Mouse (Mus musculus): ENCODE measurements around the gene Lnpep. TPM values are rescaled to one million over a fixed set of nuclear protein-coding genes. Genes with fewer than 3 reads are reported as not detected.
A peak's percentile ranks its signal among the peaks of the same experiment; 100 is the strongest.

Lnpep gene
- total RNA-seq, 2 experiments from 2014 or later = 98.8 TPM

DNA sequence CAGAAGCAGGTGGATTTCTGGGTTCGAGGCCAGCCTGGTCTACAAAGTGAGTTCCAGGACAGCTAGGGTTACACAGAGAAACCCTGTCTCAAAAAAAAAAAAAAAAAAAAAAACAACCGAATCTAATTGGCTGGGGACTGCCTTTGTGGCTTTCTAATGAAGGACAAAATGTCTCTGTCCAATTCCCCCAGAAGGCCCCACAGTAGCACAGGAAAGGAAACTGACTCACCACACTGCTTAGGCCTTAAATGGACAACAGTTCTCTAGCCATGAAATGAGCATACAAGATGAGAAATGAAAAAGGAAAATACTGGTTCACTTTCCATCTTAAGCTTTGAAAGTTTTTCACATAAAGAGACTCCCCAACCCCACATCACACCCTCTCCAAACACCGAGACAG, 15.3 kb downstream of the Lnpep start:
- no peak for DNase-seq (ENCODE audit: low spot score in 2 of 2)

GRCm38 (mm10) chr17:17608416-17608988, 16.3 kb downstream of the Lnpep start:
- no peak for DNase-seq (ENCODE audit: low spot score in 2 of 2)

GRCm38 (mm10) chr17:17604554-17604953, 20.3 kb downstream of the Lnpep start:
- DNase-seq (ENCODE audit: low spot score in 2 of 2) = no peak

DNA sequence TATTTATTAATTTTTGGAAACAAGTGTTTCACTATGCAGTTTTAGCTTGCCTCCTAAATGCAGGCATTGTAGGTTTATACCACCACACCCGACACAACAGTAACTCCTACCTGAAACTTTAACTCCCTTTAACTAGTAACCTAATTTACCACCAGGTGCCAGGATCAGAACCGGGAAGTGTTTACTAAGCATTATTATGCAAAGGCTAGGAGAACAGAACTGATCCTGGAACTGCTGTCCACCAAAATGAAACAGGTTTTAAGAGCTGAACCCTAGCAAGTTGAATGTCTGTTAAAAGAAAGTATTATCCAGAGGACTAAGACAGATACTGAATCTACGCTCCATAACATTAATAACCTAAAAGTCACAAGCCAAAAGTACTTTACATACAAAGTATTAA, 21.2 kb downstream of the Lnpep start:
- no peak for DNase-seq (ENCODE audit: low spot score in 2 of 2)

DNA sequence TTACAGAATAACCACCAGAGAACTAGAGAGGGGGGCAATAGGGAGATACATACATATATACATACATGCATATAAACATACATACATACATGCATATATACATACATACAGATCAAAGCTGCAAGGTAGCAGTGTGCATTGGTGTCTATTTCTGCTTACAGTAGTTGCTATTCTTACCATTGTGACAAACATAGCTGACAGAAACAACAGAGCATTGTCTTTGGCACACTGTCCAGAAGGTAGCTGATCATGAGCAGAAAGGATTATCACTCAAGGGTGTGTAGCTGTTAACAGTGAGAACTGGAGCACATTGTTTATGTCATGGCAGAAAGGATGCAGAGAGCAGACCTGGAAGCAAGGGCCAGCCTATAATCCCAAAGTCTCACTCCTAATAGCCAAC, 22.1 kb downstream of the Lnpep start:
- no peak for DNase-seq (ENCODE audit: low spot score in 2 of 2)

DNA sequence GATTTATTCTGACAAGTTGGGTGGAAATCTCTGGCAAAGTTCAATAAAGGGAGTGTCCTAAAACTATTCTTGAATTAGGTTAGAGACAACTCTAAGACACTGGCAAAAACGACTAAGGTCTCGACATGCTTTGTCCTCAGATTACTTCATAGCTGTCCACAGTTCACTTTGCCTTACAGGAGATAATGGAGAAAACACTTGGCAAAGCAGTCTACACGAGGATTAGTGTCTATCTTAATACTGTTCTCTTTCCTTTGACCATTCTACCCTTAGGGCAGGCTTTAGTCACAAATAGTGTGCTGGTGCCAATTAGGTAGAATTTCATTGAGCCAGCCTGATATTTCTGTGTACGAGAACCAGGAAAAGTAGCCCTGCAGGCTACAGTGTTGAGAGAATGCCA, 22.5 kb downstream of the Lnpep start:
- no peak for DNase-seq (ENCODE audit: low spot score in 2 of 2)

DNA sequence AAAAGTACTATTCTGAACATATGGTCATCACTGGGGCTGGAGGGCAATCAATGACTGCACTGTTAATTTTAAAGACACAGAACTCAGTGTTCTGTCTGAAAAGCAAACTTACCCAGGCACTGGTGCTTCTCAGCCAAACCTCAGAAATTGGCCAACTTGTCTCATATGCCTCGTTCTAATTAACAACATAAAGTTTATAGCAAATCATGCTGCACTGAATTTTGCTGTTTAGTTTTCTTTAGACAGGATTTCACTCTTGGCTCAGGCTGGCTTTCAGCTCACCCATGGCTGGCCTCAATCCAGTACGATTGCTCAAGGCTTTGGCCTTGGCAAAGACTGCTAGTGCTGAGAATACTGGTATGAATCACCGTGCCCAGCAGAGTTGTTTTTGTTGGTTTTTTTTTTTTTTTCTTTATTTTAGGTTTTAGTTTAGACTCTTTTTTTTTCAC, 24.0 kb downstream of the Lnpep start:
- DNase-seq (ENCODE audit: low spot score in 2 of 2) = peak; percentile 66 to 90

DNA sequence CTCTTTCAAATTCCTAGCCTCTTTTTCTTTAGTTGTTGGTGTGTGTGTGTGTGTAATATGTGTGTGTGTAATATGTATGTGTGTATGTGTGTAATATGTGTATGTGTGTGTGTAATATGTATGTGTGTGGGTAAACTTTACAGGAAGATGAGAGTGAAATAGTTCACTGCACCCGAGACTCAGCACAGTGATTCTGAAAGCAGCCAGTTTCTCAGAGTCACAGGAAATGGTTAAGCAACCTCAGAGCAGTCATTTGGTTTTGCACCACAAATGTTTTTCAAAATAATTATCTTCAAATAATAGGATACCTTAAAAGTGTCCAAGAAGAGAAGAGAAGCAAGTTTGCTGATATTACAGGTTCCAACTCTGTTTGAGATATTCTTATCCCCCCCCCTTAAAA, 24.8 kb downstream of the Lnpep start:
- DNase-seq (ENCODE audit: low spot score in 2 of 2) = no peak

- no peak for DNase-seq (ENCODE audit: low spot score in 2 of 2)
These were observed 26.5 kb downstream of the Lnpep start for GRCm38 (mm10) chr17:17598355-17598754.

GRCm38 (mm10) chr17:17592926-17593325, 31.9 kb downstream of the Lnpep start:
- DNase-seq (ENCODE audit: low spot score in 2 of 2) = peak in 1 of 2 experiments; percentile 20

DNA sequence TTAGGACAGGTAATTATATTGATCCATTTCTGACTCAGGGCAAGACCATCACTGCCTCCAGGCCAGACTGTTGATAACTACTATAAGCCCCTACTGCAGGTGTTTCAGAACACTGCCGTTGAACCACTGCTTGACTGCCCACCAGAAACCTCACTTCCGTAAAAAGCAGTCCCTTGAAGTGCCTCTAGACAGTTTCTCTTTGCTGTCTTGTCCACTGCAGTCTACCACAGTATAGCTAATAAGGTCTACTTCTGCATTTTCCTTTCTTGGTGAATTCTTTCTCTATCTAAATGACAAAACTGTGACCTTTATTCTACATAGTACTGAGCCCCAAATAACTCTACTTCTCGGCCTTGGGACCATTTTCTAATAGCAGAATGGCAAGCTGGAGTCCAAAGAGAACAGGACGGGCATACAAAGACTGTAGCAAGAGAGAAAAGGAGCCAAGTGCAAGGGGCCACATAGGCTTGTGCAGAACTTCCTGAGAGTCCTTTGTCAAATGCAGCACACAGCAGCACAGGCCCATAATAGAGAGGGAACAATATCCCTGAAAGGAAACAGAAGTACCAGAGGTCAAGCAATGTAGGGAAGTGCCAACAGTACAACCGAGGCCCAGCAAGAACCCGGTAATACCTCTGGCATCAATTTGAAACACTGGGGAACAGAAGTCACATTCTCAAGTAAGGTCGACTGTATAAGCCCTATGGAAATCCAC, 37.4 kb downstream of the Lnpep start:
- no peak for DNase-seq (ENCODE audit: low spot score in 2 of 2)

- DNase-seq (ENCODE audit: low spot score in 2 of 2) = no peak
These were observed 39.7 kb downstream of the Lnpep start for GRCm38 (mm10) chr17:17585115-17585514.

DNA sequence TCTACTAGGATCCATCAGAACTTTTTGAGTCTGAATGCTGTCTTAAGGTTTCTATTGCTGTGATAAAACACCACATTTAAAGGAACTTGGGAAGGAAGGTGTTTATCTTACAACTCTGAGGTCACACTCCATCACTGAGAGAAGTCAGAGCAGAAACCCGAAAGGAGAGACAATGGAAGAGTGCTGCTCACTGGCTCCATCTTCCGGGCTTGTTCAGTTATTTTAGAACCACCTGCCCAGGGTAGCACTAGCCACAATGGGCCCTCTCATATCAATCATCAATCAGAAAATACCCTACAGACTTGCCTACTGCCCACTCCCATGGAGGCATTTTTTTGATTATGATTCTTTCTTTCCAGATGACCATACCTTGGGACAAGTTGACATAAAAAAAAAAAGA, 41.0 kb downstream of the Lnpep start:
- no peak for DNase-seq (ENCODE audit: low spot score in 2 of 2)

DNA sequence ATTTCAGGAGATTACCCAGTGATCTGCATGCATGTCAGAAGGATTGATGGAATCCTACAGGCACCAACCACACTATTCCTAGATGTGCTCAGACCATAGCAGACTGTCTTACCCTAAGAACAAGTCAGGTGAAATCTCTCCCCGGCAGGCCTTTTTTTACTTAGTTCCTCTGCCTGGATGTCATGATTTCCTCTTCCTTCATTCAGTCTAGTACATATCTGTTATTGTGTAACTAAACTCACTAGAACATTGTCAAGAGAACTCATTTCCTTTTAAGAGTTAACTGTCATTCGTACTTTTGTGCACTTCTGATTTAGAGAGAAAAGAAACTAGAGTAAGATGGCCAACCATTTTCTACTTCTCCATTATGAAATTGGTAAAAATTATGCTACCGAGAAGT, 43.6 kb downstream of the Lnpep start:
- no peak for DNase-seq (ENCODE audit: low spot score in 2 of 2)

DNA sequence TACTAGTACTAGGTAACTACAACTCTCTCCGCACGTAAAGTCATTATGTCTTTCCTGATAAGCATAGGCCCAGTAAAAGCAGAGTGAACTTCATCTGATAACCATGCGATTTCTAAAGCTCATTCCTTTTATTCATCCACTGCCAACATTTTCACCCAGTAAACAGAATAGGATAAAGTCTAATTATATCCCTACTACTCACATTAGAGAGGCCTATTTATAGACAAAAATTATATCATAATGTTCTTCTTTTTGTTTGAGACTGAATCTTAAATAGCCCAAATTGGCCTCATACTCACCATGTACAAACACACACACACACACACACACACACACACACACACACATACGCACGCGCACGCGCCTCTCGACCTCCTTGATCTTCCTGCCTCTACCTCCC, 48.5 kb downstream of the Lnpep start:
- no peak for DNase-seq (ENCODE audit: low spot score in 2 of 2)

DNA sequence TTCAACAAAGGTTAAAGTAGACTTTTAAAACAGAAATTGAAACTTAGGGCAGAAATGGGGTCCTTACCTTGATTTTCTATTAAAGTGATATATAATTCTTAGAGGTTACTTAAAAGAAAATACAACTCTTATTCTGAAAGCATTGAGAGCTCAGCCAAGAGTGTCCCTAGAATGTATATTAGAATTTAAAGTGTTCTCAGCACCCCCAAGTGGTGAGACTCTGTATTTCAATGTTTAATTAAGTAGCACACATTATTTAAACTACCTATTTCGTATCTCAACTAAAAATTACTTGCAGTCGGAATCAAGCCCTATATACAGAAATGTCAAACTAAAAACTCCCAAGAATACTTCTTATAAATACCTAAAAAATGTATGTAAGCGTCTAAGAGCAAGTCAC, 57.8 kb downstream of the Lnpep start:
- peak in 1 of 2 experiments; percentile 70 for DNase-seq (ENCODE audit: low spot score in 2 of 2)

DNA sequence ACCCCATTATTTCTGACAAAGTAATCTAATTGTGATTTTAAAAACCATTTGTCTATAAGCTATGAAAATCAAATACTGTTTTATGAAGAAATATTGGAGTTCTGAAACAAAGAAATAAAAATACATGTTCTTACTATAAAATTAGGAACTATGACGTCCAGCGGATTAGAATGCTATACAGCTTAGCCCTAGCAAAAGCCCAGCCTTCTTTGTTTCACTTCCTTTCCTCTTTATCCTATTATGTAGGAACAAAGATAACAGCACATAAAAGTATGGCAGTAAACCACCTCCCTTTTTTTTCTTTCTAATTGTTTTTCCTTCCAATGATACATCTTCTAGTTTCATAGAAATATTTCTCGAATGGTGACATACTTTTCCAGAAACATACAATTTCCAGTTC, 75.9 kb downstream of the Lnpep start:
- no peak for DNase-seq (ENCODE audit: low spot score in 2 of 2)

DNA sequence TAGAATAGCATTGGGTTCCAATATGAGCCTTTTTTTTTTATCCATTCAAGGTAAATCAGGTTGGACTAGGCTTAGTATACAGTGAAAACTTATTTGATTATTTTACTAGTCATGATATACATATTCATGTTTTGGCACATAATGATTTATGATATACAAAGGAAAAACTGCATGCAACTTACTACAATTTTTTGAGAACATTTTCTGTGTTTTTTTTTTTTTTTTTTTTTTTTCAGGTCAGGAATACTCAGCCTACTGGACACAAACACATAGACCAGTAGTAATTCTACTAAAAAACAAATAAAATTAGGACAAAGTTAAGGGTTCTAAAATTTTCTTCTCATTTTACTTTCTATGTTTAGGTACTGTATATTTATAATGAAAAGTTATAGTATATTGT, 93.5 kb downstream of the Lnpep start:
- no peak for DNase-seq (ENCODE audit: low spot score in 2 of 2)

GRCm38 (mm10) chr17:17516384-17517016, 108.3 kb downstream of the Lnpep start:
- DNase-seq (ENCODE audit: low spot score in 2 of 2) = no peak

DNA sequence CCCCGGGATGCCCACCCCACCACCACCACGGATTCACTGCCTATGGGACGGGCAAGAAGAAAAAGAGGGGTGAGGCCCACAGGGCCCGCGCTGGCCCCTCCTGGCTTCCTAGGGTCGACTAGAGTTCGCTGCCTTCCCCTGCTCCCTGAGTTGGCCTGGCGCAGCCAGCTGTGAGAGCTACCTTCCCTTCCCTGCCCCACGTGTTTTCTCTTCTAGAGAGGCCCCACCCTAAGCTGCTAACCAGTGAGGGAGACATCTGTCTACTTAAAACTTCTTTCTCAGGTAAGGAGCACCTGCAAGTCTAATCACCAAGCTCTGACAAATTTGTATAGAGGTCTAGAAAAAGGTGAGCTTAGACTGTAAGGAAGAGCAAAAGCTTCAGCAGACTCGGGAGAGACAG, 118.2 kb downstream of the Lnpep start:
- DNase-seq (ENCODE audit: low spot score in 2 of 2) = no peak

GRCm38 (mm10) chr17:17499278-17499677, 125.6 kb downstream of the Lnpep start:
- DNase-seq (ENCODE audit: low spot score in 2 of 2) = peak in 1 of 2 experiments; percentile 21

DNA sequence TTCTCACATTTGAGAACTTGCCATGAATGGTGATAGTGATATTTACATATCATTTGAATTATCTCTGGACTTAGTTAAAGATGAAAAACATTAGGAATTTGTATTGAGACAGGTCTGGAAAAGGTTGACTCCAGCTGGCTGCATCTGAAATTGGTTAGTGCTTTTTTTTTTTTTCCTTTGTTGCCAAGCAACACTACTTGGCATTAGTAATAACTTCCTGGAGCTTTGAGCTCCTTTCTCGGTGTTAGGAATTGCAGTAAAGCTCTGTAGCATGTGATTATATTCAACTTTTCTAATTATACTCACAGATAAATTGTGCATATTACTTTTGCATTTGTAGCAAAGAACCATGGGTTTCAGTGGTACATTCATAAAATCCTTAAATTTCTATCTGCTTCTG, 126.0 kb downstream of the Lnpep start:
- DNase-seq (ENCODE audit: low spot score in 2 of 2) = peak in 1 of 2 experiments; percentile 20

DNA sequence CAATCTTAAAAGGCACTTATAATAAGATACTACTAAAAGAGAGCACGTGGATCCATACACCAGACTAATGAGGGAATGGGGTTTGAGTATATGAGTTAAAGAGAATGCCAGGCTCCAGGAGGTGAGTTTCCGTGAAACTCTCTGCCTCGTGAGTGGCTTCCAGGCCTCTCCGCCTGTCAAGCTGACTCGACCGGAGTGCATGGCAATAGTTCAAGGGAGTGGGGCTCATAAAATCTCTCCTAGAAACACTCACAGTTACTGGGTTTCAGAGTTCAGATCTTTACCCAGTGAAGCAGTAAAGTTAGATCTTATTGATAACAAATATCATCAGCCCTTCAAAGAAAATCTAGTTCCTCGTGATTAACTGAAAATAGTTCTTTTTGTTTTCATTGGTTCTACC, 128.1 kb downstream of the Lnpep start:
- no peak for DNase-seq (ENCODE audit: low spot score in 2 of 2)

Measured in layer of hippocampus, adult 18-20 months (tissue).